Mouse (Mus musculus): Measurements from ENCODE around the gene Zfp619.
"Not testable (repeated sequence)": the region's sequence is repeated elsewhere in the genome, so short reads cannot be mapped to it uniquely, and the experiment has no call there.

Gene Zfp619

DNA sequence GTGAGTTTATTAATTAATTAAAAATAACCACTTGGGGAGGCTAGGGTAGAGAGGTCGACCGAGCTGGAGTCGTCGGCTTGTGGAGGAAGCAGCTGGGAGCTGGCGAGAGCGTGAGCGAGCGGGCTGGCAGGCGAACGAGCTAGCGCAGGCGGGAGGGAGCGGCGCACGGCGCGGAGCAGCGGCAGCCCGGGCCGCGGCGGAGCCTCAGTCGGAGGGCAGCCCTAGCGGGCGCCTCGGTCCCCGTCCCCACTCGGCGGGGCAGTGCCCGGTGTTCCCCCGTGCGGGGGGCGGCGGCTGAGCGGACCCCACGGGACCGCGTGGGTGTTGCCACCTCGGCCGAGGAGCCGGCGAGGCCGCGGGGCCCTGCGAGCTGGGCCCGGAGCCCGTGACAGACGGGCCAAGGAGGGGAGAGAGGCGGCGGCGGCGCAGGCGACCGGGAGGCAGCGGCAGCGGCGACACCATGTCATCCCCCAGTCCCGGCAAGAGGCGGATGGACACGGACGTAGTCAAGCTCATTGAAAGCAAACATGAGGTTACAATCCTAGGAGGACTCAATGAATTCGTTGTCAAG, 71.0 kb downstream of the Zfp619 start:
- intact Hi-C loops (cut with DNase I) = not testable (repeated sequence)

DNA sequence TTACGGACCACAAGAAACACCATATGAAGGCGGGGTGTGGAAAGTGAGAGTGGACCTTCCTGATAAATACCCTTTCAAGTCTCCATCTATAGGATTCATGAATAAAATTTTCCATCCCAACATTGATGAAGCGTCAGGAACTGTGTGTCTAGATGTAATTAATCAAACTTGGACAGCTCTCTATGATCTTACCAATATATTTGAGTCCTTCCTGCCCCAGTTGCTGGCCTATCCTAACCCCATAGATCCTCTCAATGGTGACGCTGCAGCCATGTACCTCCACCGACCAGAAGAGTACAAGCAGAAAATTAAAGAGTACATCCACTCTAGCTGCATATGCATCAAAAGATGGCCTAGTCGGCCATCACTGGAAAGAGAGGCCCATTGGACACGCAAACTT, 71.5 kb downstream of the Zfp619 start:
- intact Hi-C loops (cut with DNase I) = not testable (repeated sequence)

All from adrenal gland (tissue).